In the genomic region with DNA sequence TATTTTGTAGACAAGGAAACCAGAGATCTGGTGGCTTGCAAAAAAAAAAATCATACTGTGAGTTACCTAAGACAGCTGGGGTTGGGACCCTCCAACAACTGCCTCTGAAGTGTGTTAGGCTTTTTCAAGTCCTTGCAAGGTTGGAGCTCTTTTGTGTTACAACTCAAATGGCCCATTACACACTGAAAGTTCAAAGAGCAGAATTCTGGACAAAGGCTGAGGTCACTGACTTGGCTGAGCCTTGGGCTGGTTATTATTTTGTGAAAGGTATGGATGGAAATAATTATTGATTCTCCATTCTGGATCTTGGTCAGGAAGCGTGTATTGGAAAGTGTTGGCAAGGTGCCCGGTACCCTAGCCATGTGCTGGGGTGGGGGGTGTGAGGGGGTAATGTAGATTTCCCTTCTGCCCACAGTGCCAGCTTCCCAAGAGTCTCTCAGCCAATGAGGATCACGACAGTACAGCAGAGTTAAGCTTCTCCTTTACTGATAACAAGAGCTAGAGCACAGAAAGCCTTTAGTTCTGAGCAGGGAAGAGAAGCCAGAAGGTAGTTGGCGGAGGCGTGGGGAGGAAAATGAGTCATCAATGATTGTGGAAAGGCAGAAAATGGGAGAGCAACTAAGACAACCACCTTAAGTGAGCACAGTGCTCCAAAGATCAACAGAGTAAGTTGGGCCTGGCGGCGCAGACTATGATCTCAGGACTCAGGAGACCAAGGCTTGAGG, we compare ENCODE assay signal across 27 mouse cellular contexts. TPM values are rescaled to one million over a fixed set of nuclear protein-coding genes. Genes with fewer than 3 reads are reported as not detected.
DNase-seq lines count a peak whose midpoint lies in the region; ATAC-seq and TF ChIP-seq lines count a peak whose summit lies in the region.
"Had no signal": no experiment of that assay in that cellular context is flagged by ENCODE, and none has a peak within 500 bp of the region (broad histone marks: within the 10 kb centered on the region; RNA-seq: fewer than 3 reads in every experiment).

No protein-coding gene starts in this region.

- TF ChIP-seq POLR2A in liver, adult 2 months (IDR thresholded peaks at IDR 0.05; ENCODE audit: extremely low read depth, insufficient read depth, low read length): no peak

- H3K9me3 ChIP-seq in liver, embryonic 12.5 days (replicated peaks): no peaks in the 10 kb centered on the region
- H3K9me3 ChIP-seq: G1E; heart, embryonic 10.5 days; midbrain, embryonic 15.5 days had no signal

- H3K36me3 ChIP-seq in liver, adult 2 months (ENCODE audit: control insufficient read depth, insufficient read depth, low read length): no peaks in the 10 kb centered on the region
- no peaks in the 10 kb centered on the region for H3K36me3 ChIP-seq in liver, embryonic 12.5 days
- H3K36me3 ChIP-seq: embryonic facial prominence, embryonic 10.5 days; G1E; heart, embryonic 10.5 days; limb, embryonic 13.5 days; midbrain, embryonic 15.5 days had no signal

- TF ChIP-seq CTCF in liver, adult 2 months (IDR thresholded peaks at IDR 0.05; ENCODE audit: low read depth, low read length): no peak

- H3K27ac ChIP-seq in liver, adult 2 months (replicated peaks; ENCODE audit: insufficient read depth, low read depth, low read length): peak overlapping the region; percentile 88
- no peak overlapping the region for H3K27ac ChIP-seq in liver, embryonic 12.5 days
- H3K27ac ChIP-seq: embryonic facial prominence, embryonic 10.5 days; forebrain, embryonic 13.5 days; gastrocnemius, adult 2 months; heart, embryonic 10.5 days; hindbrain, embryonic 10.5 days; kidney, postnatal 0 days; layer of hippocampus, adult 2 months; limb, embryonic 13.5 days; midbrain, embryonic 15.5 days had no signal

- intact Hi-C loops in left cerebral cortex, postnatal 36 days (cut with DNase I): no loop called here

- H3K4me1 ChIP-seq in liver, adult 2 months (ENCODE audit: control insufficient read depth, insufficient read depth, low read length): peaks cover 7% of the 10 kb centered on the region
- 0 out of 2 replicates have a peak, but pooled peaks cover 3% of the 10 kb centered on the region for H3K4me1 ChIP-seq in liver, embryonic 12.5 days
- H3K4me1 ChIP-seq: megakaryocyte, embryonic 14.5 days had no signal

- ATAC-seq in frontal cortex, adult (ENCODE audit: low TSS enrichment): peak; percentile 100
- no peak for ATAC-seq in liver, embryonic 12.5 days
- ATAC-seq: activated CD4-positive, CD25-positive, alpha-beta regulatory T cell, adult 4 months; forebrain, embryonic 13.5 days; midbrain, embryonic 15.5 days had no signal

- no peak overlapping the region for H3K4me3 ChIP-seq in liver, adult 2 months (ENCODE audit: insufficient read depth, low read depth, low read length)
- no peak overlapping the region for H3K4me3 ChIP-seq in liver, embryonic 12.5 days
- H3K4me3 ChIP-seq: embryonic facial prominence, embryonic 10.5 days; forebrain, embryonic 13.5 days; gastrocnemius, adult 2 months; heart, embryonic 10.5 days; hindbrain, embryonic 10.5 days; layer of hippocampus, adult 2 months; limb, embryonic 13.5 days; megakaryocyte, embryonic 14.5 days; midbrain, embryonic 15.5 days; myocyte had no signal

- no peak overlapping the region for H3K4me2 ChIP-seq in liver, embryonic 12.5 days
- H3K4me2 ChIP-seq: forebrain, embryonic 13.5 days; limb, embryonic 13.5 days; midbrain, embryonic 15.5 days had no signal

- H3K27me3 ChIP-seq in liver, adult 2 months (ENCODE audit: control insufficient read depth, insufficient read depth, low read length): no peaks in the 10 kb centered on the region
- no peaks in the 10 kb centered on the region for H3K27me3 ChIP-seq in liver, embryonic 12.5 days (replicated peaks)
- H3K27me3 ChIP-seq: forebrain, embryonic 13.5 days; limb, embryonic 13.5 days; megakaryocyte, embryonic 14.5 days; midbrain, embryonic 15.5 days had no signal

- H3K9ac ChIP-seq in liver, adult 2 months (ENCODE audit: low read depth, low read length): no peak overlapping the region
- H3K9ac ChIP-seq in liver, embryonic 12.5 days: no peak overlapping the region
- H3K9ac ChIP-seq: forebrain, embryonic 13.5 days; limb, embryonic 13.5 days; midbrain, embryonic 15.5 days had no signal

- no peaks in the 10 kb centered on the region for H3K79me2 ChIP-seq in liver, adult 2 months (ENCODE audit: control insufficient read depth, insufficient read depth, low read length)

- 50% methylated on average over 7 of the region's 7 CpGs for WGBS in liver, adult 2 months
- 75% methylated on average over 7 of the region's 7 CpGs for WGBS in liver, embryonic 12.5 days (ENCODE audit: insufficient replicate concordance)

- DNase-seq in frontal cortex, postnatal 10 days (ENCODE audit: low spot score in 2 of 2): no peak
- DNase-seq in liver, adult 2 months (ENCODE audit: extremely low read depth, low read depth, low spot score): peak; percentile 92
- DNase-seq in fibroblast of lung, adult 2 months (ENCODE audit: low read depth): peak; percentile 33
- DNase-seq in left cerebral cortex, postnatal 36 days (ENCODE audit: low spot score in 2 of 2): peak; percentile 31 to 51
- no peak for DNase-seq in thymus, postnatal 4 days
- DNase-seq in adrenal gland, postnatal 36 days: no peak
- DNase-seq: adrenal gland, postnatal 25 days; cerebellum, adult 18-20 months; cerebellum, postnatal 25 days; gastrocnemius, adult 2 months; kidney, adult 18-20 months; lung, postnatal 14 days; thymus, adult 18-20 months had no signal

RNA-seq across cellular contexts. Expression of gene Igfbp2, which starts 14.2 kb away (rescaled TPM):
- 500 and 747 TPM in 2 replicates for total RNA-seq in liver, adult 2 months (2014; rRNA removed)
- 223 and 1,009 TPM in 2 replicates for polyA plus RNA-seq in liver, adult 2 months (2012; rRNA removed)
- 12.4 and 14.3 TPM in 2 replicates for polyA plus RNA-seq in liver, embryonic 12.5 days (2016; fragmentation: Nextera tagmentation; extraction: Ambion mirVana)
- 10 to 100 TPM; 75.9 to 80.0 TPM for total RNA-seq in left cerebral cortex, postnatal 36 days (2021)
- total RNA-seq in adrenal gland, postnatal 36 days (2021): 1 to 10 TPM; 1.8 to 2.0 TPM
- total RNA-seq: gastrocnemius, adult 2 months had no signal
- polyA plus RNA-seq: activated CD4-positive, CD25-positive, alpha-beta regulatory T cell, adult 4 months; G1E had no signal

Comparison
In these comparisons a context has a peak if more than half of its experiments do, and no peak if none do; other contexts are left out.
1. DNase-seq: peak in liver, adult 2 months (single experiment), fibroblast of lung, adult 2 months (single experiment) and left cerebral cortex, postnatal 36 days (2 of 2); none in frontal cortex, postnatal 10 days (0 of 2), thymus, postnatal 4 days (single experiment) and adrenal gland, postnatal 36 days (0 of 2).
2. RNA of gene Igfbp2, which starts 14.2 kb away (total RNA-seq): 500 to 747 TPM in liver, adult 2 months and 75.9 to 80.0 TPM in left cerebral cortex, postnatal 36 days; 1.8 to 2.0 TPM in adrenal gland, postnatal 36 days; every median in the first group is over 10 times any median in the second.